Mouse (Mus musculus) megakaryocyte, embryonic 14.5 days (primary cell): Measurements from ENCODE around the gene Klhl20. TPM values are rescaled to one million over a fixed set of nuclear protein-coding genes. Genes with fewer than 3 reads are reported as not detected.

Source experiments
- H3K27me3 ChIP-seq: replicated peaks from 2 replicates; pipeline ENCODE3; 2012; ENCODE audit warnings: inconsistent platforms
- H3K36me3 ChIP-seq: replicated peaks from 2 replicates; pipeline ENCODE3; 2012; ENCODE audit warnings: low read length, inconsistent platforms, mixed read lengths
- H3K4me1 ChIP-seq: 2 replicates; pipeline ENCODE4 v1.6.1; 2012; ENCODE audit warnings: inconsistent platforms
- H3K4me3 ChIP-seq: replicated peaks from 2 replicates; pipeline ENCODE3; 2012; ENCODE audit warnings: moderate library complexity, mild to moderate bottlenecking, inconsistent platforms
- H3K9me3 ChIP-seq: 2 replicates; pipeline ENCODE4 v1.6.1; 2012; ENCODE audit warnings: inconsistent platforms
- FLI1 ChIP-seq: IDR thresholded peaks from 2 replicates; pipeline ENCODE4 v1.6.1; 2012; ENCODE audit warnings: low read length, inconsistent platforms, mixed read lengths
- GATA1 ChIP-seq: IDR thresholded peaks from 3 replicates; pipeline ENCODE4 v1.6.1; 2012; ENCODE audit warnings: mixed read lengths, low read length, inconsistent platforms, borderline replicate concordance
- polyA plus RNA-seq: library from polyadenylated mRNA; stranded (reverse); fragments of >175 nt; gene quantifications from 2 replicates; pipeline ENCODE4 v1.2.3, GENCODE M21; 2012; ENCODE audit warnings: low replicate concordance; ENCODE audit not compliant: insufficient read depth

Gene Klhl20
- polyA plus RNA-seq, 1 experiment, result 1.5 TPM

GRCm38 (mm10) chr1:161039741-161040425 is 91.4 kb downstream of the Klhl20 start:
- Histone ChIP-seq H3K9me3 (no peaks in the 10 kb centered on the region), H3K4me1 (peaks cover 40% of the 10 kb centered on the region), H3K27me3 (no peaks in the 10 kb centered on the region), H3K36me3 (peaks cover 83% of the 10 kb centered on the region), H3K4me3 (no peak overlapping the region)
- TF ChIP-seq GATA1 (no peak), FLI1 (no peak)

GRCm38 (mm10) chr1:161038968-161039721 is 92.2 kb downstream of the Klhl20 start:
- Histone ChIP-seq H3K36me3 (peaks cover 77% of the 10 kb centered on the region), H3K27me3 (no peaks in the 10 kb centered on the region), H3K4me3 (no peak overlapping the region), H3K9me3 (no peaks in the 10 kb centered on the region), H3K4me1 (peaks cover 41% of the 10 kb centered on the region)
- no peak for TF ChIP-seq GATA1
- no peak for TF ChIP-seq FLI1

Other genes with a start within 250 kb of the Klhl20 start
- gene Rc3h1, start 225.1 kb downstream of the Klhl20 start, polyA plus RNA-seq, result 0.37 TPM in 1 of 2 replicates, not detected in the other
- 0.54 and 2.0 TPM in 2 replicates for gene Serpinc1, start 152.9 kb downstream of the Klhl20 start, polyA plus RNA-seq
- 0.04 and 0.09 TPM in 2 replicates for gene Zbtb37, start 96.7 kb downstream of the Klhl20 start, polyA plus RNA-seq
- gene Dars2, start 60.9 kb downstream of the Klhl20 start, polyA plus RNA-seq, result 0.46 TPM in 1 of 2 replicates, not detected in the other
- 1.2 and 3.9 TPM in 2 replicates for gene Cenpl, start 60.8 kb downstream of the Klhl20 start, polyA plus RNA-seq
- not detected in 2 replicates for gene Ankrd45, start 11.2 kb upstream of the Klhl20 start, polyA plus RNA-seq
- gene Tex50, start 27.8 kb upstream of the Klhl20 start, polyA plus RNA-seq, result not detected in 2 replicates
- gene Prdx6, start 119.7 kb upstream of the Klhl20 start, polyA plus RNA-seq, result 22.2 and 25.0 TPM in 2 replicates